Mouse (Mus musculus) lung, adult 2 months (tissue): ENCODE data around the gene Dzip1.

Experiments used
- CTCF ChIP-seq: fragments of 200-500 bp; IDR thresholded peaks from 2 replicates; pipeline ENCODE4 v1.5.1; 2011; ENCODE audit warnings: mild to moderate bottlenecking, low read length, control low read depth; ENCODE audit not compliant: insufficient read depth
- POLR2A ChIP-seq: fragments of 200-500 bp; IDR thresholded peaks from 2 replicates; pipeline ENCODE4 v1.6.1; 2011; ENCODE audit warnings: low read depth, mild to moderate bottlenecking, control low read depth, low read length, borderline replicate concordance; ENCODE audit errors: extremely low read depth

GRCm38 (mm10) chr14:118834313-118834712, 90.9 kb downstream of the Dzip1 start:
- TF ChIP-seq CTCF (no peak), POLR2A (no peak)
